Mouse (Mus musculus) spleen, adult 2 months (tissue): ENCODE measurements at regions not wholly inside any gene's neighbourhood (a gene's known extent, or its start where the extent isn't known, plus 50 kb on each side); places are given as distances from the start of the nearest gene placed in this dataset.
"Not testable (repeated sequence)": the region's sequence is repeated elsewhere in the genome, so short reads cannot be mapped to it uniquely, and the experiment has no call there.

Source experiments
- DNase-seq, 2 experiments: peaks; one replicate each; pipeline versions ENCODE4 v3.0.0 to v3.0.0-alpha.2; 2012 to 2021; ENCODE audit warnings: low spot score in 2 of 2, low read depth in 1 of 2
- H3K27ac ChIP-seq: fragments of 200-500 bp; 2 replicates; pipeline ENCODE4 v1.5.1; 2012; ENCODE audit warnings: low read length, inconsistent platforms; ENCODE audit not compliant: insufficient read depth
- H3K27me3 ChIP-seq: fragments of 200-500 bp; 2 replicates; pipeline ENCODE4 v1.6.1; 2012; ENCODE audit warnings: mild to moderate bottlenecking, moderate library complexity, low read length, inconsistent platforms; ENCODE audit not compliant: control insufficient read depth, insufficient read depth
- H3K36me3 ChIP-seq: fragments of 200-500 bp; 2 replicates; pipeline ENCODE4 v1.6.1; 2012; ENCODE audit warnings: mild to moderate bottlenecking, low read length, inconsistent platforms; ENCODE audit not compliant: control insufficient read depth, insufficient read depth
- H3K4me1 ChIP-seq: fragments of 200-500 bp; 2 replicates; pipeline ENCODE4 v1.6.1; 2011; ENCODE audit warnings: inconsistent platforms; ENCODE audit not compliant: control insufficient read depth, insufficient read depth, insufficient read length
- H3K4me3 ChIP-seq: fragments of 200-500 bp; 2 replicates; pipeline ENCODE4 v1.5.1; 2011; ENCODE audit warnings: mild to moderate bottlenecking, inconsistent platforms; ENCODE audit not compliant: insufficient read depth, insufficient read length; ENCODE audit errors: extremely low read depth
- CTCF ChIP-seq: fragments of 200-500 bp; IDR thresholded peaks from 2 replicates; pipeline ENCODE4 v1.5.1; 2011; ENCODE audit warnings: mild to moderate bottlenecking, inconsistent platforms; ENCODE audit not compliant: insufficient read depth, insufficient read length, insufficient replicate concordance; ENCODE audit errors: extremely low read depth
- POLR2A ChIP-seq: fragments of 200-500 bp; IDR thresholded peaks from 2 replicates; pipeline ENCODE4 v1.6.1; 2011; ENCODE audit warnings: low read depth, low read length, inconsistent platforms
- WGBS: fragments of 180-500 bp; shearing (Covaris S2); methylation state at CpG from one replicate; pipeline ENCODE4 v1.1.7; 2018; 5-methylcytosine and 5-hydroxymethylcytosine counted together

DNA sequence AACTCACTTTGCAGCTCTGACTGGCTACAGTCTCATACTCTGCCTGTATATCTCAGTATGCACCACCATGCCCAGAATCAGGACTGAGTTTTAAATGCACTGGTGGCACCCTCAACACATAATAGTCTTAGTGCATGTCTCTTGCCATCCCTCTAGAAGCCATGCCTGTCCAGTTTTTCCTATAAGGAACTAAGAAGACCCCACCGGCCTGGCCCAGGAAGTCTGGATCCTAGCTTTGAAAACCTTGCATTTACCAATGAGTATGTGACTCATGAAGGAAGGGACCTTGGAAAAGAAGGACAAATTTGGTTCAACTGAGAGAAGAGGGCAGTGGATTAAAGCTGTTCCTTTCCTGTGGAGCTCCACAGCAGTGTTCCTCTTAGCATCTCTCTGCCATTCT, 212.2 kb upstream of the Sesn3 start:
- H3K27ac ChIP-seq = no peak overlapping the region
- H3K4me3 ChIP-seq = no peak overlapping the region
- WGBS = 93% methylated on average over 1 of the region's 1 CpGs
- no peak for TF ChIP-seq CTCF
- no peak for TF ChIP-seq POLR2A
- peaks cover 10% of the 10 kb centered on the region; the same call in 1 of the 2 replicates for H3K4me1 ChIP-seq
- no peak for DNase-seq
- H3K36me3 ChIP-seq = no peaks in the 10 kb centered on the region
- H3K27me3 ChIP-seq = no peaks in the 10 kb centered on the region

DNA sequence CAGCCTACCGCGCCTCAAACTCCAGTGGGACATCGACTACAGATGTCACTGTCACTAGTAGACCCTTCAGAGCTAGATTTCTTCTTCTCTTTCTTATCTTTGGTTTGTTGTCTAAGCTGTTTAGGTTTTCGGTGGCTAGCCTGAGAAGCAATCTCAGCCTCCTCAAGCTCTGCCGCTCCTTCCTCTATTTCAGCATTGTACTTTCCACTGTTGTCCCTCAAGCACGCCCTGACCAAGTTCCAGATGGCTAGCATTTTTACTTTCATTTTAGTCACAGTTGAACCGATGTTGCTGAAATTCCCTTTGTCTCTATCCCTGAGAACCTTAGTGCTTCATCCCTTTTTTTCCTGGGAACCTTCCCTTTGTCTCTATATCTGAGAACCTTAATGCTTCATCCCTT, 208.1 kb upstream of the Sesn3 start:
- H3K27ac ChIP-seq = 0 out of 2 replicates have a peak overlapping the region, but pooled peaks have one; percentile 23
- DNase-seq, H3K4me1 ChIP-seq, H3K4me3 ChIP-seq, H3K36me3 ChIP-seq, H3K27me3 ChIP-seq: not testable (repeated sequence)
- 65% methylated on average over 7 of the region's 7 CpGs for WGBS

- no peak overlapping the region for H3K4me3 ChIP-seq
- TF ChIP-seq POLR2A = no peak
- TF ChIP-seq CTCF = no peak
- H3K4me1 ChIP-seq = peaks cover 4% of the 10 kb centered on the region; the same call in 1 of the 2 replicates
- no peak overlapping the region for H3K27ac ChIP-seq
- no peaks in the 10 kb centered on the region for H3K36me3 ChIP-seq
- 96% methylated on average over 6 of the region's 6 CpGs for WGBS
- no peaks in the 10 kb centered on the region for H3K27me3 ChIP-seq
- no peak for DNase-seq
Observed at GRCm38 (mm10) chr9:14069076-14069475, 205.8 kb upstream of the Sesn3 start.

DNA sequence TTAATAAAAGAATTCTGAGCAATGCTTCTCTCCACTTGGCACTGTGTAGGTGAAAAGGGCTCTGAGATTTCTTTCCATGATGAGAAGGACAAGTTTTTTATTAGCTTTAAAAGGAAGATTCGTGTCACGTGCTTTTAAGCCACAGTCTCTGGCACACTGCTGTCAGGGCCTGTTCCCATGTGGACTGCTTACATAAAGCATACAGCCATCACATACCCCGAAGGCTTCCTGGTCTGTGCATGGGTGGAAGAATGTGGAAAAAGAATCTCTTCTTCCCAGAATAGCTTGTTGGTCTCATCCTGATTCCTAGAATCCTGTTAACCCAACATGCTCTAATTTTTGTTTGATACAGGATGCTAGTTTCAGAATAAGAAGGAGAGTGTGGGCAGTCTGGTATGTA, 205.1 kb upstream of the Sesn3 start:
- Histone ChIP-seq H3K4me1 (peaks cover 8% of the 10 kb centered on the region; the same call in 1 of the 2 replicates), H3K4me3 (no peak overlapping the region), H3K36me3 (no peaks in the 10 kb centered on the region), H3K27me3 (no peaks in the 10 kb centered on the region), H3K27ac (no peak overlapping the region)
- TF ChIP-seq CTCF (no peak), POLR2A (no peak)
- no peak for DNase-seq
- WGBS = 83% methylated on average over 3 of the region's 3 CpGs

- TF ChIP-seq CTCF (no peak), POLR2A (no peak)
- 62% methylated on average over 6 of the region's 6 CpGs for WGBS
Observed at GRCm38 (mm10) chr9:14071728-14072127, 203.1 kb upstream of the Sesn3 start.

GRCm38 (mm10) chr9:14072950-14073349, 201.9 kb upstream of the Sesn3 start:
- Histone ChIP-seq H3K27ac (no peak overlapping the region), H3K4me1 (peaks cover 8% of the 10 kb centered on the region; the same call in 1 of the 2 replicates), H3K27me3 (no peaks in the 10 kb centered on the region), H3K36me3 (no peaks in the 10 kb centered on the region), H3K4me3 (no peak overlapping the region)
- no peak for DNase-seq
- 86% methylated on average over 1 of the region's 1 CpGs for WGBS
- TF ChIP-seq CTCF (no peak), POLR2A (no peak)

More at GRCm38 (mm10) chr9:14071728-14072127, 203.1 kb upstream of the Sesn3 start:
- Histone ChIP-seq H3K4me1 (peaks cover 8% of the 10 kb centered on the region; the same call in 1 of the 2 replicates), H3K36me3 (no peaks in the 10 kb centered on the region), H3K4me3 (no peak overlapping the region), H3K27me3 (no peaks in the 10 kb centered on the region), H3K27ac (no peak overlapping the region)
- DNase-seq = no peak

GRCm38 (mm10) chr9:14074273-14074672, 200.6 kb upstream of the Sesn3 start:
- WGBS = 36% methylated on average over 6 of the region's 6 CpGs
- TF ChIP-seq POLR2A = no peak
- no peak for TF ChIP-seq CTCF
- Histone ChIP-seq H3K4me3 (no peak overlapping the region), H3K4me1 (peaks cover 9% of the 10 kb centered on the region; the same call in 1 of the 2 replicates), H3K27ac (no peak overlapping the region), H3K27me3 (no peaks in the 10 kb centered on the region), H3K36me3 (no peaks in the 10 kb centered on the region)
- no peak for DNase-seq

DNA sequence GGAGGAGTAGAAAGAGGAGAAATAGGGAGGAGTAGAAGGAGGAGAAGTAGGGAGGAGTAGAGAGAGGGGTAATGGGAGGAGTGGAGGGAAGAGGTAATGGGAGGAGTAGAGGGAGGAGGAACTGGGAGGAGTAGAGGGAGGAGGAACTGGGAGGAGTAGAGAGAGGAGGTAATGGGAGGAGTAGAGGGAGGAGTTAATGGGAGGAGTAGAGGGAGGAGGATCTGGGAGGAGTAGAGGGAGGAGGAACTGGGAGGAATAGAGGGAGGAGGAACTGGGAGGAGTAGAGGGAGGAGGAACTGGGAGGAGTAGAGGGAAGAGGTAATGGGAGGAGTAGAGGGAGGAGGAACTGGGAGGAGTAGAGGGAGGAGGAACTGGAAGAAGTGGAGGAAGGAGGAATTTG, 200.0 kb upstream of the Sesn3 start:
- H3K27ac ChIP-seq, H3K4me3 ChIP-seq, DNase-seq, H3K27me3 ChIP-seq, H3K36me3 ChIP-seq, H3K4me1 ChIP-seq: not testable (repeated sequence)
